Mouse (Mus musculus): ENCODE results near the gene Gm20479. TPM values are rescaled to one million over a fixed set of nuclear protein-coding genes. Genes with fewer than 3 reads are reported as not detected.

Gene Gm20479
- polyA plus RNA-seq, 1 experiment from 2014 or later: not detected

DNA sequence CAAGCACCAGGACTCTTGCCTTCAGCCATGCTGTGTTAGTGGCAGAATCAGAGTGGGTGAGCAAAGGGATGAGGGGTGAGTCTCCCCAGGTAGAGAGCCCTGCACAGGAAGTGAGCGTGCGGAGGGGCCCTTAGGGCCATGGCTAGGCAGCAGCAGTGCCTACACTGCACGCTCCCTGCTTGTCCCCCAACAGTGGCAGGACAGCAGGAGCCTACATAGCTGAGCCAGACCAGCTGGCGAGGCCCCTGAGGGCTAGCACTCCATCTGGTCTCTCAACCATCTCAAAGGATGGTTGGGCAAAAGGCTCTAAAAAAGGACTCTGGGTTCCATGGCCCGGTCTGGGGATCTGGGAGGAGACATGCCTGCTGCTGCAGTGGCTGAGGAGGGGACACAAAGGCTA, 26.9 kb upstream of the Gm20479 start:
- H3K9me3 ChIP-seq: no peaks in the 10 kb centered on the region; the same call in 1 of the 2 replicates
- H3K27me3 ChIP-seq (replicated peaks; ENCODE audit: low read depth, poor library complexity, severe bottlenecking): peaks cover 22% of the 10 kb centered on the region
- H3K36me3 ChIP-seq (replicated peaks): no peaks in the 10 kb centered on the region
- H3K4me1 ChIP-seq: peaks cover 6% of the 10 kb centered on the region
- 76% methylated on average over 5 of the region's 5 CpGs for WGBS
- no peak for DNase-seq (ENCODE audit: low spot score)
- no peak overlapping the region for H3K4me3 ChIP-seq
- no peak overlapping the region for H3K27ac ChIP-seq (replicated peaks)

DNA sequence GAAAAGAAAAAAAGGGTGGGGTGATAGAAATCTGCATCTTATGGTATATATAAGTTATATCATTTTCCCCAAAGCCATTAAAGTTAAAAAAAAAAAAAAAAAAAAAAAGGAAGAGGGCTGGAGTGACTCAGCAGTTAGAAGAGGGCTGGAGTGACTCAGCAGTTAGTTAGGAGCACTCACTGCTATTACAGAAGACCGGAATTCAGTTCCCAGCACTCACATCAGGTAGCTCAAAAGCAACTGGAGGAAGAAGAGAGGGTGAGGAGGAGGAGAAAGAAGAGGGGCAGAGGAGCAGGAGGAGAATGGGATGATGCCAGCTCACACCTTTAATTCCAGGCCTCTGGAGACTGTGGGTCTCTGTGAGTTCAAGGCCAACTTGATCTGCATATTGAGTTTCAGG, 26.0 kb upstream of the Gm20479 start:
- Histone ChIP-seq H3K9me3 (no peaks in the 10 kb centered on the region; the same call in 1 of the 2 replicates), H3K4me1 (peaks cover 6% of the 10 kb centered on the region), H3K27me3 (replicated peaks; ENCODE audit: low read depth, poor library complexity, severe bottlenecking) (peaks cover 31% of the 10 kb centered on the region), H3K27ac (replicated peaks) (no peak overlapping the region), H3K4me3 (no peak overlapping the region), H3K36me3 (replicated peaks) (no peaks in the 10 kb centered on the region)
- DNase-seq (ENCODE audit: low spot score): no peak
- WGBS: 83% methylated on average over 1 of the region's 1 CpGs

DNA sequence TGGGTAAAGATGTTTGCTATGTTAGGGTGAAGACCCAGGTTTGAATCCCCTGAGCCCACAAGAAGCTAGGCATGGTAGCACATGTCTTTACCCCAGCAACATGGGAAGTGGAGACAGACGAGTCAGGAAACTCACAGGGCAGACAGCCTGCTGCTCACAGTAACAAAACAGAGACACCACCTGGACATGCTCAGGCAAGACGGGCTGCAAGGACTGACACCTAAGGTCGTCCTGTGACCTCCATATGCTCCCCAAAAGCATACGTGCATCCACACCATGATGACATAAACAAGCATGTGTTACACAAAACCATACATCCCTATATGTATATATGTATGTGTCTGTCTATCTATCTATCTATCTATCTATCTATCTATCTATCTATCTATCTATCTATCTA, 24.3 kb upstream of the Gm20479 start:
- WGBS: 56% methylated on average over 4 of the region's 4 CpGs
- DNase-seq (ENCODE audit: low spot score): no peak
- Histone ChIP-seq H3K27me3 (replicated peaks; ENCODE audit: low read depth, poor library complexity, severe bottlenecking) (peaks cover 48% of the 10 kb centered on the region), H3K9me3 (no peaks in the 10 kb centered on the region; the same call in 1 of the 2 replicates), H3K4me3 (no peak overlapping the region), H3K27ac (replicated peaks) (no peak overlapping the region), H3K36me3 (replicated peaks) (no peaks in the 10 kb centered on the region), H3K4me1 (peaks cover 6% of the 10 kb centered on the region)

DNA sequence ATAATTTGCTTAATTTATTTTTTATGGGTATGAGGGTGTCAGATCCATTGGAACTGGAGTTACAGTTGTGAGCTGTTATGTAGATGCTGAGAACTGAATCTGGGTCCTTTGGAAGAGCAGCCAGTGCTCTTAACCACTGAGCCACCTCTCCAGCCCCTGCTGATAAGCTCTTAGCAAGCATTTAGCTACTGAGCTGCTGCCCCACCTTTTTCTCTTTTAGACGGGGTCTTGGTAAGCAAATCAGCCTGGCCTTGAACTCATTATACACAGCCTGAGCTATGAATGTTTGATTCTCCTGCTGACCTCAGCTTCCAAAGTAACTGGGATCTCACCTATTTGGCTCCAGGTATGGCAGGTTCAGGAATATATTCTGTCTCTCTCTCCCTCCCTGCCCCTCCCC, 23.8 kb upstream of the Gm20479 start:
- Histone ChIP-seq H3K27ac (replicated peaks) (no peak overlapping the region), H3K9me3 (no peaks in the 10 kb centered on the region; the same call in 1 of the 2 replicates), H3K4me1 (peaks cover 6% of the 10 kb centered on the region), H3K4me3 (no peak overlapping the region), H3K27me3 (replicated peaks; ENCODE audit: low read depth, poor library complexity, severe bottlenecking) (peaks cover 53% of the 10 kb centered on the region), H3K36me3 (replicated peaks) (no peaks in the 10 kb centered on the region)
- WGBS: 50% methylated on average over 1 of the region's 1 CpGs
- DNase-seq (ENCODE audit: low spot score): no peak

DNA sequence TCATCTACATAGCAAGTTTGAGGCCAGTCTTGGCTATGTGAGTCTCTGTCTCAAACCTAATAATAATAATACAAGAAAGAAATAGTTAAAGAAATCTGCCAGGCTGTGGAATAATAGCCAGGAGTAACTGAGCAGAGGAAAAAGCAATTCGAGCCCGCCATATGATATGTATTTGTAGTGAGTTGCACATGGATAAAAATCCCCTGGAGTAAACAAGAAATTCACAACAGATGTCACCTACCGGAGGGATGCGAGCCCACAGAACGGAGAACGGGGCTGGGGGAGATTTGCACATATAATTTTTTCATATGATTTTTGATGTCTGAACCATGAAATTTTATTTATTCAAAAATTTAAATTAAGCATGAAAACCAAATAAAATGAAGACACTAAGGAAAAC, 22.6 kb upstream of the Gm20479 start:
- Histone ChIP-seq H3K27me3 (replicated peaks; ENCODE audit: low read depth, poor library complexity, severe bottlenecking) (peaks cover 65% of the 10 kb centered on the region), H3K9me3 (no peaks in the 10 kb centered on the region; the same call in 1 of the 2 replicates), H3K36me3 (replicated peaks) (no peaks in the 10 kb centered on the region), H3K27ac (replicated peaks) (no peak overlapping the region), H3K4me1 (peaks cover 11% of the 10 kb centered on the region), H3K4me3 (no peak overlapping the region)
- WGBS: 59% methylated on average over 6 of the region's 6 CpGs
- DNase-seq (ENCODE audit: low spot score): no peak

DNA sequence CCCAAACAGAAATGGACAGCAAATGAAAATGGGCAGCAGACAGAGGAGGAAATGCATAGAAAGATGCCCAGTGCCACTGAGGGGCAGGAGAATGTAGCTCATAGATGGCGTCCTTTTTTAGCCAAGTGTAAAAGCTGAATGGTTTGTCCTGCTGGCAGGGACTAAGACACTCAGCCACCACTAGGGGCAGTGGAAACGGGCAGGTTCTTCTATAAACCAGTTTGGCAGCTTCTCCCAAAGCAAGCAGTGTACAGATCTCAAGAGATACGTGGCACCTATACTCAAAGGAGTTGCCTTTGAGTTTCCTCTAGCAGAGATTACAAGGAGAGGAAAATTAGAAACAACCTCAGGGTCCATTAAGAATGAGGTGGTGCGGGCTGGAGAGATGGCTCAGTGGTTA, 21.2 kb upstream of the Gm20479 start:
- WGBS: 21% methylated on average over 4 of the region's 4 CpGs
- Histone ChIP-seq H3K4me3 (no peak overlapping the region), H3K4me1 (peaks cover 8% of the 10 kb centered on the region; the same call in 1 of the 2 replicates)

DNA sequence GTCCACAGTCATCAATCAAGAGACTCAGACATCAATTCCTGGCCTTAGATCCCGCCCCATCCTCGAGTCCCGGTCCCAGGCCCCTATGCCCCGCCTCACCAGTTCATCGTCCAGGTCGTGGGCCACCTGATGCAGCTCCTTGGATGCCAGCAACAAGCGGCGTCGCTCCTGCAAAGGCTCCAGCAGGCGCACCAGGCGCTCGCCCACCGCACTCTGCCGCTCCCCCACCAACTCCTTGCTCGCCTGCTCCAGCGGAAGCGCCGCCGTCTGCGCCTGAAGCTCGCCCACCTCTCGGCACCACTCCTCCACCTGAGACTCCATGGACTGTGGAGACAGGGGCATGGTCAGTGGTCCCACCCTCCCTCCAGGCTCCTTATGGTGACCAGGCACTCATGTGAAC, 18.1 kb upstream of the Gm20479 start:
- Histone ChIP-seq H3K27me3 (replicated peaks; ENCODE audit: low read depth, poor library complexity, severe bottlenecking) (peaks cover 92% of the 10 kb centered on the region), H3K9me3 (peaks cover 8% of the 10 kb centered on the region; the same call in 1 of the 2 replicates), H3K4me1 (peaks cover 14% of the 10 kb centered on the region), H3K36me3 (replicated peaks) (no peaks in the 10 kb centered on the region), H3K4me3 (peak overlapping the region; percentile 36; the same call in 1 of the 2 replicates), H3K27ac (replicated peaks) (no peak overlapping the region)
- DNase-seq (ENCODE audit: low spot score): peak; percentile 23
- WGBS: 3% methylated on average over 22 of the region's 22 CpGs

More for the DNA sequence above, 21.2 kb upstream of the Gm20479 start:
- Histone ChIP-seq H3K9me3 (peaks cover 3% of the 10 kb centered on the region; the same call in 1 of the 2 replicates), H3K27ac (replicated peaks) (no peak overlapping the region), H3K36me3 (replicated peaks) (no peaks in the 10 kb centered on the region), H3K27me3 (replicated peaks; ENCODE audit: low read depth, poor library complexity, severe bottlenecking) (peaks cover 74% of the 10 kb centered on the region)
- peak; percentile 51 for DNase-seq (ENCODE audit: low spot score)

DNA sequence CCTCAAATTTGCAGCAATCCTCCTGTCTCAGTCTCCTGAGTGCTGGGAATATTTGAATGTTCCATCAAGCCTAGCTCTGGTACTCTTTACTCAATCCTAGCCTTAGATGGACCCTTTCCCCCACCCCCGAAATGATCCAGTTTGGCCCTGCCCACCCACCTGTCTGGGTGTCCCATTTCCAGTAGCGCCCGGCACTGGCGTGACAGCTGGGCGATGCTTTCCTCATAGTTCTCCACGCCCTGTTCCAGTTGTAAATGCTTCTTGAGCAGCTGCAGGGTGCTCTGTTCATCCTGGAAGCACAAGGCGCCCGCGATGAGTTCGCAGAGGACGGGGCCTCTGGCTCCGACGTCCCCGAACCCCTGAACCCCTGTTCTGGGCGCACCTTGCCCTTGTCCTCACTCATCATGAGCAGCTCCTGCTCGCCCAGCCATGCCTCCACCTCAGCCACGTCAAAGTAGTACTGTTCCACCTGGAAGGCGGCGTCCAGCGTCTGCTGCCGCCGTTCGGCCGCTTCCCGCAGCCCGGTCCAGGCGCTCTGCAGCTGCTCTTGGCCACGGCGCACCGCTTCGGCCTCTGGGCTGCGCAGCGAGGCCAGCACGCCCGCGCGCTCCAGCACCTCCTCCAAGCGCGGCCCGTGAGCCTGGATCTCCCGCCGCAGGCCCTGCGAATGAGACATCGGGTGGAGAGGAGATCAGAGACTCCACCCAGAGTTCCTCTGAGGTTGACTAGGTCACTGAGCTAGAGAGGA, 14.7 kb upstream of the Gm20479 start:
- H3K4me3 ChIP-seq: peak overlapping the region; percentile 41
- H3K4me1 ChIP-seq: peaks cover 21% of the 10 kb centered on the region
- peaks cover 14% of the 10 kb centered on the region for H3K9me3 ChIP-seq
- no peak overlapping the region for H3K27ac ChIP-seq (replicated peaks)
- DNase-seq (ENCODE audit: low spot score): peak; percentile 45
- peaks cover 100% of the 10 kb centered on the region for H3K27me3 ChIP-seq (replicated peaks; ENCODE audit: low read depth, poor library complexity, severe bottlenecking)
- no peaks in the 10 kb centered on the region for H3K36me3 ChIP-seq (replicated peaks)
- 5% methylated on average over 44 of the region's 44 CpGs for WGBS

DNA sequence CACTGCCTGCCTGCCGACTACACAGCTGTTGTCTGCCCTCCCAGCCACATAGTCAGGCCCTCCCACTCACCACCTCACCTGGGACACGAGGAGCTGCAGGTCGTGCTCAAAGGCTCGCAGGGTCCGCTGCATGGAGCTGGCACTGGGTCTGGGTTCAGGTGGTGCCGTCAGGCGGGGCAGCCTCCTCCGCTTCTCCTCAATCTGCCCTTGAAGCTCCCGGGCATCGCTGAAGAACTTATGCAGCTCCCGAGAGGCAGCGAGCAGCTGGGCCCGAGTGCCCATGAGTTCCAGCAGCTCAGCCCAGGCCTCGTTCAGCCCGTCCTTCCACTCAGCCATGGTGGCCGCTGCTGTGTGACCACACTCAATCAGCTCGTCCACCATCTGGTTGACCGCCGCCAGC, 11.9 kb upstream of the Gm20479 start:
- H3K4me1 ChIP-seq: peaks cover 22% of the 10 kb centered on the region
- H3K9me3 ChIP-seq: peaks cover 14% of the 10 kb centered on the region
- no peak overlapping the region for H3K27ac ChIP-seq (replicated peaks)
- DNase-seq (ENCODE audit: low spot score): no peak
- 85% methylated on average over 19 of the region's 19 CpGs for WGBS
- no peak overlapping the region for H3K4me3 ChIP-seq
- no peaks in the 10 kb centered on the region for H3K36me3 ChIP-seq (replicated peaks)
- H3K27me3 ChIP-seq (replicated peaks; ENCODE audit: low read depth, poor library complexity, severe bottlenecking): peaks cover 100% of the 10 kb centered on the region

DNA sequence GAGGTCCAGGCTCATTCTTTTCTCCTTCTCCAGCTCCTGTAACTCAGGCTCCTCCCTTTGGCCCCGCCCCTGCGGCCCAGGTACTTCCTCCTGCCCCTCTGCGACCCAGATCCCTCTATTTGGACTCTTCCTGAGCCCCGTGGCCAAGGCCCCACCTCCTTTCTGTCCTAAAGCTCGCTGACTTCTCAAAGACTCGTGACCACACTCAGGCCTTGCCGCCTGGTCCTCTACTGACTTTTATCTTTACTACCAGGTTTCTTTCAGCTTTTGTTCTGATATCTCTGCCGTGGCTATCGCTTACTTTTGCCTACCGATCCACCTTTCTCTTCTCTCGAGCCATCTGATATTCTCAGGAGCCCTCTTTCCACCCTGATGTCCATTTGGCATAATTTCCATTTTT, 10.8 kb upstream of the Gm20479 start:
- Histone ChIP-seq H3K4me3 (peak overlapping the region; percentile 41), H3K9me3 (peaks cover 6% of the 10 kb centered on the region), H3K36me3 (replicated peaks) (no peaks in the 10 kb centered on the region), H3K27ac (replicated peaks) (no peak overlapping the region), H3K4me1 (peaks cover 26% of the 10 kb centered on the region), H3K27me3 (replicated peaks; ENCODE audit: low read depth, poor library complexity, severe bottlenecking) (peaks cover 100% of the 10 kb centered on the region)
- DNase-seq (ENCODE audit: low spot score): peak; percentile 43
- WGBS: 11% methylated on average over 11 of the region's 11 CpGs

DNA sequence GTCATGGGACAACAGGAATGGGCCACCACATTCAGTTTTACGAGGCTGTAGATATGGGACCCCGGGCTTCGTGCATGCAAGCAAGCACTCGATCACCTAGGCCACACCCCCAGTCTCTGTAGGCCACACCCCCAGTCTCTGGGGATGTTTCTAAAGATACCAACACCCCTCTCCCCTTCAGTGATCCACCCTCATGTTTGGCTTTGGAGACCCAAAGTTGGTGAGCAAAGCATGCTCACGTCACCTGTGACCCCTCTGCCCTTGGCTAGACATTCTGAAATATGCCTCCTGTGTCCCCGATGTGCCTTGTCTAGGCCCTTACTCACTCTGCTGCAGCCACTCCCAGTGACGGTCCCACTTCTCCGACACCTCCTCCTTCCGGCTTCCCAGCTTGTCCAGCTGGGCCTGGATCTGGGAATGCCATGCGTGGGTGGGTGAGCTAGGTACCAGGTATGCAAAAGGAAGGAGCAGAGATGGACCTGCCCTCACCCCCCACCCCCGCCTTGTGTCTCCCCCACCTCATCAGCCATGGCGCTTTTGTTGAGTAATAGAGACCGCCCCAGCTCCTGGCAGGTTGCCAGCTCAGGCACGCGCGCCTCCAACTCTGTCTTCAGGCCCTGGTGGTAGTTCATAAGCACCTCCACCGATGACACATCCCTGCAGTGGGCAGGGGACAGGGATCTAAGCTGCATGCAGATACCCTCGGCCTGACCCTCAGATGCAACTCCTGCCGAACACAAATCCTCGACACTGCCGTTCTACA, 9.0 kb upstream of the Gm20479 start:
- peaks cover 6% of the 10 kb centered on the region for H3K9me3 ChIP-seq
- H3K36me3 ChIP-seq (replicated peaks): no peaks in the 10 kb centered on the region
- 43% methylated on average over 21 of the region's 21 CpGs for WGBS
- no peak overlapping the region for H3K4me3 ChIP-seq
- H3K27me3 ChIP-seq (replicated peaks; ENCODE audit: low read depth, poor library complexity, severe bottlenecking): peaks cover 96% of the 10 kb centered on the region
- H3K4me1 ChIP-seq: peaks cover 28% of the 10 kb centered on the region
- DNase-seq (ENCODE audit: low spot score): no peak
- no peak overlapping the region for H3K27ac ChIP-seq (replicated peaks)

DNA sequence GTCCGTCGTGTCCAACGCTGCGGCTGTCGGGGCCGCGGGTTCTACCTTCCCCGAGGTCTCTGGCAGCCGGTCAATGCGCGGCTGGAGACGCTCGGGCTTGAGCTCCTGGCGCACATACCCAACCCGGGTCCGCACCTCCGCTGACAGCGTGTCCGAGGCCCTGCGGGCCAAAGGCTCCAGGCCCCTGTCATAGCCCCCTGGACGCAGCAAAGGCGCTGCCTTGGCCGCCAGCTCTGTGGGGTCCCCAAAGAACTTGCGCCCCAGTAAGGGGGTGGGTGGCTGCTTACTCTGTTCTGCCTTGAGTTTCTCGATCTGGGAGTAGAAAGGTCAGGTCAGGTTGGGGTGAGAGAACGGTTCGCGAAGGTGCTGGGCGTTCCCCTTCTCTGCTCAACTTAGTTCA, 7.2 kb upstream of the Gm20479 start:
- Histone ChIP-seq H3K9me3 (peaks cover 1% of the 10 kb centered on the region; the same call in 1 of the 2 replicates), H3K4me1 (peaks cover 36% of the 10 kb centered on the region), H3K27ac (replicated peaks) (no peak overlapping the region), H3K36me3 (replicated peaks) (no peaks in the 10 kb centered on the region), H3K4me3 (peak overlapping the region; percentile 35), H3K27me3 (replicated peaks; ENCODE audit: low read depth, poor library complexity, severe bottlenecking) (peaks cover 81% of the 10 kb centered on the region)
- 3% methylated on average over 29 of the region's 29 CpGs for WGBS
- DNase-seq (ENCODE audit: low spot score): no peak
